Mouse (Mus musculus) bone marrow macrophage, adult 2 months (primary cell): ENCODE data around the gene Hhatl.

ENCODE experiments used
- CTCF ChIP-seq: IDR thresholded peaks from 2 replicates; pipeline ENCODE4 v1.5.1; 2012; ENCODE audit warnings: low read depth, mild to moderate bottlenecking, low read length, moderate library complexity
- POLR2A ChIP-seq: IDR thresholded peaks from 2 replicates; pipeline ENCODE4 v1.6.1; 2012; ENCODE audit warnings: mild to moderate bottlenecking, low read depth, low read length, borderline replicate concordance

GRCm38 (mm10) chr9:121761091-121761665, 31.1 kb downstream of the Hhatl start:
- no peak for TF ChIP-seq CTCF
- TF ChIP-seq POLR2A = no peak
